Mouse (Mus musculus) heart, embryonic 13.5 days (tissue): ENCODE results near the gene Cdh4. TPM values are rescaled to one million over a fixed set of nuclear protein-coding genes. Genes with fewer than 3 reads are reported as not detected.

Experiments
- ATAC-seq: fragments of 200-750 bp; cut with Nextera tagmentation; 2 replicates; pipeline ENCODE4 v1.8.0; 2017; ENCODE audit warnings: moderate TSS enrichment; ENCODE audit not compliant: insufficient number of reproducible peaks, low FRiP score, low TSS enrichment; ENCODE audit errors: extremely low read depth
- H3K27ac ChIP-seq: fragments of 300-500 bp; sonication (generic); replicated peaks from 2 replicates; pipeline ENCODE4 v1.5.1; 2015; ENCODE audit warnings: moderate library complexity, mild to moderate bottlenecking, inconsistent platforms
- H3K27me3 ChIP-seq: fragments of 300-500 bp; sonication (generic); replicated peaks from 2 replicates; pipeline ENCODE4 v1.6.1; 2015; ENCODE audit warnings: mild to moderate bottlenecking, inconsistent platforms
- H3K36me3 ChIP-seq: fragments of 300-500 bp; sonication (generic); 2 replicates; pipeline ENCODE4 v1.6.1; 2015; ENCODE audit warnings: mild to moderate bottlenecking, inconsistent platforms
- H3K4me1 ChIP-seq: fragments of 300-500 bp; sonication (generic); 2 replicates; pipeline ENCODE4 v1.6.1; 2015; ENCODE audit warnings: inconsistent platforms
- H3K4me2 ChIP-seq: fragments of 300-500 bp; sonication (generic); 2 replicates; pipeline ENCODE4 v1.6.1; 2015; ENCODE audit warnings: inconsistent platforms, mild to moderate bottlenecking, moderate library complexity
- H3K4me3 ChIP-seq: fragments of 300-500 bp; sonication (generic); 2 replicates; pipeline ENCODE4 v1.5.1; 2015; ENCODE audit warnings: moderate library complexity, mild to moderate bottlenecking, inconsistent platforms
- H3K9ac ChIP-seq: fragments of 300-500 bp; sonication (generic); 2 replicates; pipeline ENCODE4 v1.6.1; 2015; ENCODE audit warnings: inconsistent platforms, mild to moderate bottlenecking, moderate library complexity
- H3K9me3 ChIP-seq: fragments of 300-500 bp; sonication (generic); 2 replicates; pipeline ENCODE4 v1.6.1; 2016; ENCODE audit warnings: inconsistent platforms
- WGBS: fragments of 180-500 bp; shearing (Covaris S2); methylation state at CpG from one replicate; pipeline ENCODE4 v1.1.7; 2015; ENCODE audit warnings: mixed read lengths; 5-methylcytosine and 5-hydroxymethylcytosine counted together
- polyA plus RNA-seq: library from polyadenylated mRNA; unstranded; fragments of >200 nt; fragmentation: Nextera tagmentation; extraction: Ambion mirVana; gene quantifications from 2 replicates; pipeline ENCODE4 v1.2.1, GENCODE M21; 2015

Cdh4 gene
- polyA plus RNA-seq, 1 experiment from 2014 or later = 1.4 TPM

DNA sequence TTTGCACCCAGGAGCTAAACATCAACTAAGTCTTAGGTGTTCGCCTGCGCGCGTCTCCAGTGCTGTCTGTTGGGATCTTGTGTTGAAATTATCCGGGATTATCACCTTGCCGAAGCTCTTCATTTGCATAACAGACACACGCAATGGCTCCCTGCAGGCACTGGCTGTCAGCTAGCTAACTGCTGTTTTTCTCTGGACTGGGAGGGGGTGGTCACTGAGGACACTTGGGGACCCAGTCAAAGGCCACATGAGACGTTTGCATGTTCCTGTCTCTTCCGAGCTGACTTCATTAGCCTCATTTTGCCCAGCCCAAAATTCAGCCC is 325.3 kb downstream of the Cdh4 start:
- ATAC-seq = no peak
- no peak overlapping the region for H3K4me3 ChIP-seq
- H3K4me2 ChIP-seq = peak overlapping the region; percentile 40
- WGBS = 17% methylated on average over 9 of the region's 9 CpGs
- H3K9ac ChIP-seq = 0 out of 2 replicates have a peak overlapping the region, but pooled peaks have one; percentile 28
- H3K27ac ChIP-seq = no peak overlapping the region
- H3K36me3 ChIP-seq = no peaks in the 10 kb centered on the region
- H3K9me3 ChIP-seq = no peaks in the 10 kb centered on the region
- H3K27me3 ChIP-seq = peaks cover 34% of the 10 kb centered on the region
- peaks cover 42% of the 10 kb centered on the region for H3K4me1 ChIP-seq

DNA sequence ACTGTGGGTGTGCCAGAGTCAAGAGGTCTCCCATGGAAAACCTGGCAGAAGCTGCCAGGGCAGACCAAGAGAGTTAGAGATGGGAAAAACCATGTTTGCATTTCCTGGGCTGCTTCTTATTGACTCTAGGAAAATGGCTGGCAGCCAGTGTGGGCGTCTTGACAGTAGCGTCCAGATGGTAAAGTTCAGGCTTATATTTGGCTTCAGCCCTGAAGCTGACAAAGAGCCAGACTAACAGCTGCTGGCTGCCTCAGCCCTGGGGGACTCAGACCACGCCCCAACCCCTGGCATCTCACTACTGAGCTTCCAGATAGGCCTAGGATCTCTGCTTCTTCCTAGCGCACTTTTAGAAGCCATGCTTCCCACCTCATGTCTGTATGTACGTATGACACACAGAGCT is 326.9 kb downstream of the Cdh4 start:
- 27% methylated on average over 5 of the region's 5 CpGs for WGBS
- Histone ChIP-seq H3K4me2 (peak overlapping the region; percentile 17), H3K9ac (no peak overlapping the region), H3K4me1 (peaks cover 58% of the 10 kb centered on the region), H3K9me3 (no peaks in the 10 kb centered on the region), H3K27ac (peak overlapping the region; percentile 89), H3K27me3 (peaks cover 33% of the 10 kb centered on the region), H3K4me3 (no peak overlapping the region), H3K36me3 (no peaks in the 10 kb centered on the region)
- ATAC-seq = peak; percentile 10; the same call in 1 of the 2 replicates

DNA sequence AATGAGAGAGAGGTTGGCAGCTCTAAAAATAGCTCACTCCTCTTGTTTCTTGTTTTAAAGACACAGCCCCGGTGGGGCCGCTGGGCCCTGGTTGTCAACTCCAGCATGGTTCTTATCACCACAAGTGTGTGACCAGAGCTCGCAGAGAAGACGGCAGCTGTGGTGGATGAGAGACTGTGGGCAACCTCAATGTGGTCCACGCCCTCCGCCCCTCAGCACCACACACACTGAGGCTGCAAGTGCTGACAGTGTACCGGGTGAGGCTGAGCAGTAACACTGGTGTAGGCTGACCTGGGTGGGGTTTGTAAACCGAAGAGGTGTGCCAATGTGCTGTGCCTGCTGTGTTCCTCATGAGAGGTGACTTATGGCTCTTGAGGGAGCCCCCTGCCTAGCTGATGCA is 327.7 kb downstream of the Cdh4 start:
- no peaks in the 10 kb centered on the region for H3K36me3 ChIP-seq
- WGBS = 17% methylated on average over 8 of the region's 8 CpGs
- H3K27me3 ChIP-seq = peaks cover 30% of the 10 kb centered on the region
- no peak overlapping the region for H3K4me3 ChIP-seq
- H3K4me2 ChIP-seq = peak overlapping the region; percentile 17
- no peaks in the 10 kb centered on the region for H3K9me3 ChIP-seq
- H3K9ac ChIP-seq = no peak overlapping the region
- H3K4me1 ChIP-seq = peaks cover 66% of the 10 kb centered on the region
- peak overlapping the region; percentile 89 for H3K27ac ChIP-seq
- no peak for ATAC-seq

DNA sequence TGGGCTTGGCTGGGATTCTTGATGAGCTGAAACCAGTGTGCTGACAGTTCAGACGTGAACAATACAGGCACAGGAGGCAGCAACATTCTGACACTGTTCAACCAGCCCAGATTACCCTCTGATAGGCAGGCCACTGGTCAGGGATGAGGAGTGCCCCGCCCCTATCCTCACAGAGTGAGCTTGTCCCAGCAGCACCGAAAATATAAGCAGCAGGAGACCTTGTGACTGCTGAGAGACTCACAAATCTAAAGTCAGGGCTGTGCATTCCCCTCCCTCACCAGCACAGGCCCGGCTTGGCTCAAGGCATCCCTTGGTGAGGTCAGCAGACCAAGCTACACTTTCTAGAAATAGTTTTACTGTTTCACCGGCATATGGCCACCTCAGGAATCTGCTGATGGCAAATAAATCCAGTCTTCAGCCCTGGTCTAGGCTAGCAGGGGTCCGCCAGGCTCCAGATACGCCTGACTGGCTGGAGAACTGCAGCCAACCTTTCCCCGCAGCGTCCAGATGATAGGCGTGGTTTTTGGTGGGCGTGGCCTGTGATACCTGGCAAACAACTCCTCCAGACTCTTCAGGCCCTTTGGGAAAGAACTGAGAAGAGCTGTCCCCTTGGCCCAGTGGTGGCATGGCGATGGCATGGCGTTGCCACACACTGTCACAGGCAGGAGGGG is 332.3 kb downstream of the Cdh4 start:
- Histone ChIP-seq H3K27me3 (peaks cover 4% of the 10 kb centered on the region), H3K4me1 (peaks cover 48% of the 10 kb centered on the region), H3K9me3 (no peaks in the 10 kb centered on the region), H3K9ac (no peak overlapping the region), H3K4me2 (peak overlapping the region; percentile 16; the same call in 1 of the 2 replicates), H3K27ac (peak overlapping the region; percentile 60), H3K4me3 (no peak overlapping the region), H3K36me3 (no peaks in the 10 kb centered on the region)
- WGBS = 15% methylated on average over 13 of the region's 13 CpGs
- peak; percentile 12; the same call in 1 of the 2 replicates for ATAC-seq

DNA sequence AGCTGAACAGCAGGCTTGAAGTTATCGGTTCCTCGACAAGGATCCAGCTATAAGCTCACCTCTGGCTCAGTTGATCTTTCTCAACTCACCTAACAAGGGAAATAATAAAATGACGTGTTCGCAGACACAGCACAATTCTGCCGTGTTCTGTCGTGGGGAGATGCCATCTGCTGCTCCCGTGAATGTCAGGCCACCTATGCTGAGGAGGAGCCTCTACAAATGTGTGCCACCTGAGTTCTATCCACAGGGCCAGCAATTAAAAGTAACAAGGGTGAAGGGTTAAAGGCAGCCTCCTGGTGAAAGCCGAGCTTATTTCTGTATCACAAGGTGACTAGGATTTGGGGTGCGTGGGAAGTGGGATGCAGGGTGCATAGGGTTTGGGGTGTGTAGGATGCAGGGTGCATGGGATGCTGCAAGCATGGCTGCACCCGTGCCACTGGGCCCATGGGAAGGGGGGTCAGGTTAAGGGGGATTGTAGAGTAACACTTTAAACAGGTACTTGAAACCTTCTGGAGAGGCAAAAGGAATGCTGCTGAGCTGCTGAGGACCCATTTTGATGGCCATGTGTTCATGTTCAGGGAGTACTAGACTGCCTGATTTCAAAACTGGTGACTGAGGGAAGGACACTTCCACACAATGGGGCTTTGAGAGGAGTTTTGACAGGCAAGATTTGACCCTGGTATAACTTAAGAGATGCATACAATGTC is 333.9 kb downstream of the Cdh4 start:
- Histone ChIP-seq H3K4me1 (peaks cover 36% of the 10 kb centered on the region), H3K9ac (no peak overlapping the region), H3K4me3 (no peak overlapping the region), H3K9me3 (no peaks in the 10 kb centered on the region), H3K27ac (no peak overlapping the region), H3K27me3 (peaks cover 7% of the 10 kb centered on the region), H3K4me2 (no peak overlapping the region), H3K36me3 (no peaks in the 10 kb centered on the region)
- 80% methylated on average over 10 of the region's 10 CpGs for WGBS
- ATAC-seq = no peak

DNA sequence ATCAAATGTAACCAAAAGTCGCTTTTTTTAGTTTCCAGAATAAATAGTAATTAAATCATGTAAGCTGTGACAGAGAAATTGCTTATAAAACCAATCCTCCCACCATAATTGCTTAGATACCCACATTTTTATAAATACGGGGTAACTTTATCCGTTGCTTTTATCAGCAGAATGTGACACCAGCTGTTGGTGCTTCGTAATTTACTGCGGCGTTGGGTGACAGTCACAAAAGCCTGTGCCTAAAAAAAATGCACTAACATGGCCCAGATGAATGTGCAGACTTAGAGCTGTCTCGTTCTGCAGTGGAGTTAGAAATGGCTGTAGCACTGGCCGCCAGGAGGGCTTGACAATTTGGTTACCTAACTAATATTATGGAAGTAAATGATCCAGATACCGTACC is 337.0 kb downstream of the Cdh4 start:
- Histone ChIP-seq H3K9me3 (no peaks in the 10 kb centered on the region), H3K4me1 (peaks cover 14% of the 10 kb centered on the region), H3K9ac (no peak overlapping the region), H3K36me3 (no peaks in the 10 kb centered on the region), H3K4me2 (no peak overlapping the region), H3K27ac (no peak overlapping the region), H3K27me3 (peaks cover 5% of the 10 kb centered on the region), H3K4me3 (no peak overlapping the region)
- WGBS = 69% methylated on average over 9 of the region's 9 CpGs
- no peak for ATAC-seq

DNA sequence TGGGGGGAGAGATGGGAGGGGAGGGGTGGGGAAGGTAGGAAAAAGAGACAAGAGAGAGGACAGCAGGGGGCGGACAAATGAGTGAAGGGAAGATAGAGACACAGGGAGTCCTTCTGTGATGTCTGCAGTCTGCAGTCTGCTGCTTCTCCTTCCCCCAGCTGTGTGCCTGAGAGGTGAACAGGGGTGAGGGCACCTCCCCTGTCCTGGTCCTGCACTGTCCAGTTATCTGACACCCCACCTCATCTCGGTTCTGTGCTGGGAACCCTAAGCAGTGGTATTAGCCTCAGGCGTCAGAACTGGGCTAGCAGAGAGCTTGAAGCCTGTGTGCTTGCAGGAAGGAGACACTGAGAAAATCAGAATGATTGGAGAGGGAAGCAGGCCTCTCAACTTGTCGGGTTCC is 338.7 kb downstream of the Cdh4 start:
- no peaks in the 10 kb centered on the region for H3K36me3 ChIP-seq
- H3K9me3 ChIP-seq = no peaks in the 10 kb centered on the region
- H3K4me1 ChIP-seq = no peaks in the 10 kb centered on the region
- WGBS = 46% methylated on average over 4 of the region's 4 CpGs
- no peak overlapping the region for H3K9ac ChIP-seq
- no peak for ATAC-seq
- H3K27me3 ChIP-seq = 0 out of 2 replicates have a peak, but pooled peaks cover 3% of the 10 kb centered on the region
- H3K4me3 ChIP-seq = no peak overlapping the region
- no peak overlapping the region for H3K27ac ChIP-seq
- H3K4me2 ChIP-seq = no peak overlapping the region

DNA sequence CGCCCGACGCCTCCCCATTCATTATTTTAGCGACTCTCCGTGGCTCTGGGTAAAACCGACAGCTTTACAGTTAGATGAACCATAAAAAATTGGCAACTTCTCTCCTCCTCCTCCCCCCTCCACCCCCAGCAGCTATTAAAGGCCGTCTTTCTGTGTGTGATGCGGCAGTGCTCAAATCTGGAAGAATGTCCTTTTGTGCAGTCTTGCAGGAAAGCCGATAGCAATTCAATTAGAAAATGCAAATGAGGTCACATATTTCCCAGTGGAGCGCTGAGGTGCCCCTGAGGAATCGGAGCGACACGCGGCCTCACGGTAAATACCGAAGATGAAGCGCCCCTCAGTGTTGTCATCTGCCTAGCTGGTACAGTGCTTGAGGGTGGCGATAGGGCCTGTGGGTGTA is 345.0 kb downstream of the Cdh4 start:
- 82% methylated on average over 18 of the region's 18 CpGs for WGBS
- H3K27ac ChIP-seq = no peak overlapping the region
- ATAC-seq = no peak
- no peaks in the 10 kb centered on the region for H3K9me3 ChIP-seq
- H3K27me3 ChIP-seq = no peaks in the 10 kb centered on the region
- no peak overlapping the region for H3K4me2 ChIP-seq
- no peaks in the 10 kb centered on the region for H3K36me3 ChIP-seq
- peaks cover 8% of the 10 kb centered on the region for H3K4me1 ChIP-seq
- H3K4me3 ChIP-seq = no peak overlapping the region
- H3K9ac ChIP-seq = no peak overlapping the region

DNA sequence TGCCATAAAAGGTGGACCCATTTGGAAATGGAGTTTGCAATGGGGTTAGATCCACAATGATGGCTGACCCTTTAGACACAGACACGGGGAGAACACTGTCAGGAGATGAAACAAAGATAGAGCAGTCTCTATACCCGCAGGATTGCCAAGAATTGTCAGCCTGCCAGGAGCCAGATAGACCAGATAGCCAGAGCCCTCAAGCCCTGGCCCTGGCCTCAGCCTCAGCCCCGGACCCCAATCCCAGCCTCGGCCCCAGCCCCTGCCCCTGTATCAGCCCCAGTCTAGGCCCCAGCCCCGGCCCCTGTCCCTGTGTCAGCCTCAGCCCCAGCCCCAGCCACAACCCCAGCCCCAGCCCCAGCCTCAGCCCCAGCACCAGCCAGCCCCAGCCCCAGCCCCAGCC is 345.6 kb downstream of the Cdh4 start:
- no peaks in the 10 kb centered on the region for H3K9me3 ChIP-seq
- no peak overlapping the region for H3K4me2 ChIP-seq
- 49% methylated on average over 4 of the region's 5 CpGs for WGBS
- H3K4me3 ChIP-seq = no peak overlapping the region
- no peak for ATAC-seq
- no peaks in the 10 kb centered on the region for H3K36me3 ChIP-seq
- H3K27me3 ChIP-seq = no peaks in the 10 kb centered on the region
- H3K9ac ChIP-seq = no peak overlapping the region
- peaks cover 14% of the 10 kb centered on the region for H3K4me1 ChIP-seq
- H3K27ac ChIP-seq = no peak overlapping the region

DNA sequence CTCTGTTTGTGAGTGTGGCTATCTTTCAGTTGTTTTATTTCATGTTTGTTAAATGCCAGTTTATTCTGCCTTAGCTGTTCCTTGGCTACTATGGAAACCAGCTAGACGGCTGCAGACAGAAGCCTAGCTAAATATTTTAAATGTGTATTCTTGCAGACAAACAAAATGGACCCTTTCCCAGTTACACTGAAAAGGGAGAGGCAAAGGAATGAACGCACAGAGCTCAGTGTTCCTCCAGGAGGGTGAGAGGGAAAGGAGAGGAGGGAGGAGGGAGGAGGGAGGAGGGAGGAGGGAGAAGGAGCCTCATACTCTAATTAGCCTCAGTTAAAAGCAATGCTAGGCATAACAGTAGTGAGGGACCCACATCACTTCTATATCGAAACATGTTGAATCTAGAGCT is 348.5 kb downstream of the Cdh4 start:
- no peaks in the 10 kb centered on the region for H3K36me3 ChIP-seq
- no peak overlapping the region for H3K27ac ChIP-seq
- no peaks in the 10 kb centered on the region for H3K27me3 ChIP-seq
- H3K4me1 ChIP-seq = peaks cover 22% of the 10 kb centered on the region
- no peaks in the 10 kb centered on the region for H3K9me3 ChIP-seq
- ATAC-seq = no peak
- H3K9ac ChIP-seq = no peak overlapping the region
- 68% methylated on average over 3 of the region's 3 CpGs for WGBS
- no peak overlapping the region for H3K4me2 ChIP-seq
- H3K4me3 ChIP-seq = no peak overlapping the region

DNA sequence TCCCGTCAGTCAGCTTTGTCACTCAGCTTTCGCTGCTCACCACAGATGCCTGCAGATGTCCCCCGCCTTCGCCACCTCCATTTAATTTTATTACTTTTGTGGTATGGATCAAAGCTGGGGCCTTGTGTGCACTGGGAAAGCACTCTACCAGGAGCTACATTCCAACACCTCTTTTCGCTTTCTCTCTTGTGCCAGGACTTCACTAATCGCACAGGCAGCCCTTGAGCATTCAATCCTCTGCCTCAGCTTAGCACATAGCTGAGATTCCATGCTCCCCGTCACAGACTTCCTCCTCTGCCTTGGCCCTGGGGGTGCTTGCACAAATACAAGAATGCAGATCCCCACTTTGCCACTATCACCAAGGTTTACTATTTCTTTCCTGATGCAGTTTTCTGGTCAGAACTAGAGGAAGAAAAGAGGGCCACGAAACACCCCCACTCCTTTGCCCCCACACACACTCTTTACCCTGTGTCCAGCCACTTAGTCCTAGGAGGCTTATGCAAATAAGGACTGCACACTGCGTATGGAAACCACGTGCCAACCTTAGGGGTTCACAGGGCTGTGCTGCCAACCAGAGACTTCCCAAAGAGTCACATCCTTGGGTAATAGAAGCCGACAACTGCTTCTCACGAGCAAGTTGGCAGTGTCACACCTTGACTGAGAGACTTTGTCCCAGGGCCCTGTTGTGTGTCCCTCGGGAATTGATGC is 350.3 kb downstream of the Cdh4 start:
- Histone ChIP-seq H3K36me3 (no peaks in the 10 kb centered on the region), H3K9ac (0 out of 2 replicates have a peak overlapping the region, but pooled peaks have one; percentile 25), H3K4me2 (peak overlapping the region; percentile 13), H3K4me1 (peaks cover 22% of the 10 kb centered on the region), H3K4me3 (no peak overlapping the region), H3K9me3 (no peaks in the 10 kb centered on the region), H3K27me3 (no peaks in the 10 kb centered on the region), H3K27ac (peak overlapping the region; percentile 79)
- WGBS = 28% methylated on average over 13 of the region's 13 CpGs
- ATAC-seq = no peak
